Mouse (Mus musculus) heart, adult 2 months (tissue): ENCODE data around the gene Msi2.

ENCODE experiments used
- CTCF ChIP-seq: fragments of 200-600 bp; IDR thresholded peaks from 2 replicates; pipeline ENCODE4 v1.8.1; 2022; ENCODE audit warnings: antibody characterized with exemption, mild to moderate bottlenecking, moderate library complexity
- EP300 ChIP-seq: fragments of 200-500 bp; IDR thresholded peaks from 2 replicates; pipeline ENCODE4 v1.6.1; 2011; ENCODE audit warnings: low read depth, low read length, control low read depth; ENCODE audit not compliant: insufficient read depth
- POLR2A ChIP-seq: fragments of 200-500 bp; IDR thresholded peaks from 2 replicates; pipeline ENCODE4 v1.6.1; 2011; ENCODE audit warnings: mild to moderate bottlenecking, low read depth, low read length, control low read depth; ENCODE audit not compliant: insufficient read depth

GRCm38 (mm10) chr11:88467498-88468245, 250.6 kb downstream of the Msi2 start:
- TF ChIP-seq CTCF = no peak
- TF ChIP-seq POLR2A = no peak
- 0 out of 2 replicates have a peak, but pooled peaks have one; percentile 23 for TF ChIP-seq EP300
